ENCODE assay signal across 23 mouse cellular contexts in the genomic region with DNA sequence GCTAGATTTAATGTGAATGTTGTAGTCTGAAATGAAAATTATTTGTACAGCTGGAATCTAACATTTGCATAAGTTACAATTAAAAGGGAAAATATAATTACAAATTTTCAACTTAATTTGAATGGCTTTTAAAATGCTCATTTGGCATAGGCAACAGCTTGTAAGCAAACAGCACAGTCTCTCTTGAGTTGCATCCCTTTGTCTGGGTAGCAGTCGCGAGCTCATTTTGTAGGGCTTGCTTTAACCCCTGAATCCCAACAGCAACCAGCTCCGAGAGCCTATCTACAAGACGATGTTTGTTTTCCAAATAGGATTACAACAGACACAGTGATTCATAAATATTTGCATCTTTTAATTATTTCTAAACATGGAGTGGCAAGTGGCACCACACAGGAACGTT.
A peak's percentile ranks its signal among the peaks of the same experiment; 100 is the strongest.
DNase-seq lines count a peak whose midpoint lies in the region; ATAC-seq and TF ChIP-seq lines count a peak whose summit lies in the region.
"Had no signal": no experiment of that assay in that cellular context is flagged by ENCODE, and none has a peak within 500 bp of the region (broad histone marks: within the 10 kb centered on the region; RNA-seq: fewer than 3 reads in every experiment).

No protein-coding gene starts in this region.

- peak; percentile 49 for DNase-seq in forebrain, embryonic 14.5 days (ENCODE audit: low spot score)
- DNase-seq in forebrain, embryonic 10.5 days (ENCODE audit: extremely low spot score, low spot score): no peak
- DNase-seq in forebrain, postnatal 0 days: peak; percentile 39
- DNase-seq in brain, embryonic 14.5 days (ENCODE audit: low read depth): peak; percentile 61
- DNase-seq: adrenal gland, adult 8-10 months; adrenal gland, postnatal 14 days; adrenal gland, postnatal 36 days; B cell, adult 2 months; cerebellum, adult 11 months; cerebellum, adult 18-20 months; cerebellum, adult 8-10 months; cerebellum, adult 9-11 months; cerebellum, postnatal 14 days; cerebellum, postnatal 36 days; embryo, embryonic 11 days had no signal

- no peaks in the 10 kb centered on the region for H3K27me3 ChIP-seq in forebrain, embryonic 14.5 days (replicated peaks; ENCODE audit: control insufficient read depth, insufficient read depth, low read length)
- no peaks in the 10 kb centered on the region for H3K27me3 ChIP-seq in forebrain, embryonic 10.5 days (ENCODE audit: poor library complexity, severe bottlenecking)
- H3K27me3 ChIP-seq in forebrain, postnatal 0 days (ENCODE audit: insufficient read depth, low read length): no peaks in the 10 kb centered on the region
- H3K27me3 ChIP-seq in forebrain, embryonic 13.5 days: no peaks in the 10 kb centered on the region
- H3K27me3 ChIP-seq: embryonic facial prominence, embryonic 13.5 days; embryonic facial prominence, embryonic 15.5 days had no signal

- H3K4me1 ChIP-seq in forebrain, embryonic 14.5 days (ENCODE audit: control insufficient read depth, insufficient read depth, low read length): no peaks in the 10 kb centered on the region
- no peaks in the 10 kb centered on the region for H3K4me1 ChIP-seq in forebrain, embryonic 10.5 days
- H3K4me1 ChIP-seq in forebrain, postnatal 0 days (ENCODE audit: insufficient read depth): no peaks in the 10 kb centered on the region
- H3K4me1 ChIP-seq in forebrain, embryonic 13.5 days: no peaks in the 10 kb centered on the region
- H3K4me1 ChIP-seq: embryonic facial prominence, embryonic 13.5 days; embryonic facial prominence, embryonic 15.5 days had no signal

- WGBS in forebrain, embryonic 14.5 days: 69% methylated on average over 5 of the region's 5 CpGs
- 81% methylated on average over 5 of the region's 5 CpGs for WGBS in forebrain, embryonic 10.5 days
- 41% methylated on average over 5 of the region's 5 CpGs for WGBS in forebrain, postnatal 0 days
- 66% methylated on average over 5 of the region's 5 CpGs for WGBS in forebrain, embryonic 13.5 days

- no peak for TF ChIP-seq POLR2A in brain, embryonic 14.5 days (IDR thresholded peaks at IDR 0.05; ENCODE audit: borderline replicate concordance, extremely low read depth, insufficient read depth, insufficient read length, poor library complexity, severe bottlenecking)

- H3K4me2 ChIP-seq in forebrain, embryonic 14.5 days (ENCODE audit: low read length): no peak overlapping the region
- H3K4me2 ChIP-seq in forebrain, postnatal 0 days (ENCODE audit: low read depth): no peak overlapping the region
- no peak overlapping the region for H3K4me2 ChIP-seq in forebrain, embryonic 13.5 days
- H3K4me2 ChIP-seq: embryonic facial prominence, embryonic 13.5 days; embryonic facial prominence, embryonic 15.5 days had no signal

- TF ChIP-seq CTCF in forebrain, postnatal 0 days (IDR thresholded peaks at IDR 0.05; ENCODE audit: low read depth): no peak
- TF ChIP-seq CTCF in brain, embryonic 14.5 days (IDR thresholded peaks at IDR 0.05; ENCODE audit: borderline replicate concordance, extremely low read depth, insufficient read depth, insufficient read length): no peak

- no peak overlapping the region for H3K27ac ChIP-seq in forebrain, embryonic 14.5 days (ENCODE audit: low read depth, low read length)
- no peak overlapping the region for H3K27ac ChIP-seq in forebrain, embryonic 10.5 days
- H3K27ac ChIP-seq in forebrain, postnatal 0 days (ENCODE audit: low read depth, low read length): no peak overlapping the region; the same call in 1 of the 2 replicates
- H3K27ac ChIP-seq in forebrain, embryonic 13.5 days: no peak overlapping the region
- H3K27ac ChIP-seq: embryonic facial prominence, embryonic 13.5 days; embryonic facial prominence, embryonic 15.5 days had no signal

- H3K9ac ChIP-seq in forebrain, embryonic 14.5 days (ENCODE audit: low read length): no peak overlapping the region
- no peak overlapping the region for H3K9ac ChIP-seq in forebrain, postnatal 0 days
- H3K9ac ChIP-seq in forebrain, embryonic 13.5 days: no peak overlapping the region
- H3K9ac ChIP-seq: embryonic facial prominence, embryonic 13.5 days; embryonic facial prominence, embryonic 15.5 days had no signal

- no peak for ATAC-seq in forebrain, embryonic 14.5 days
- ATAC-seq in forebrain, postnatal 0 days: 0 out of 2 replicates have a peak, but pooled peaks have one; percentile 64
- ATAC-seq in forebrain, embryonic 13.5 days: no peak
- ATAC-seq: activated CD4-positive, CD25-positive, alpha-beta regulatory T cell, adult 4 months; CD4-positive, CD25-positive, alpha-beta regulatory T cell, adult 4 months; Patski had no signal

- H3K36me3 ChIP-seq in forebrain, embryonic 14.5 days (ENCODE audit: control insufficient read depth, insufficient read depth, low read length): no peaks in the 10 kb centered on the region
- no peaks in the 10 kb centered on the region for H3K36me3 ChIP-seq in forebrain, embryonic 10.5 days (replicated peaks)
- H3K36me3 ChIP-seq in forebrain, postnatal 0 days (ENCODE audit: insufficient read depth): no peaks in the 10 kb centered on the region
- H3K36me3 ChIP-seq in forebrain, embryonic 13.5 days (ENCODE audit: poor library complexity, severe bottlenecking): no peaks in the 10 kb centered on the region
- H3K36me3 ChIP-seq: embryonic facial prominence, embryonic 13.5 days; embryonic facial prominence, embryonic 15.5 days; G1E had no signal

- H3K4me3 ChIP-seq in forebrain, embryonic 14.5 days (ENCODE audit: low read depth, low read length): no peak overlapping the region
- no peak overlapping the region for H3K4me3 ChIP-seq in forebrain, embryonic 10.5 days
- H3K4me3 ChIP-seq in forebrain, postnatal 0 days (ENCODE audit: low read depth, low read length): no peak overlapping the region
- no peak overlapping the region for H3K4me3 ChIP-seq in forebrain, embryonic 13.5 days
- H3K4me3 ChIP-seq: embryonic facial prominence, embryonic 13.5 days; embryonic facial prominence, embryonic 15.5 days; erythroblast, embryonic 14.5 days had no signal

- no peaks in the 10 kb centered on the region for H3K9me3 ChIP-seq in forebrain, embryonic 14.5 days (replicated peaks; ENCODE audit: control insufficient read depth, low read length)
- H3K9me3 ChIP-seq in forebrain, embryonic 10.5 days: no peaks in the 10 kb centered on the region
- no peaks in the 10 kb centered on the region for H3K9me3 ChIP-seq in forebrain, postnatal 0 days (ENCODE audit: low read length)
- no peaks in the 10 kb centered on the region for H3K9me3 ChIP-seq in forebrain, embryonic 13.5 days (replicated peaks)
- H3K9me3 ChIP-seq: embryonic facial prominence, embryonic 13.5 days; embryonic facial prominence, embryonic 15.5 days; G1E had no signal
